Mouse (Mus musculus) embryonic fibroblast, embryonic 13.5 days (primary cell): ENCODE measurements around the gene Zfp90. TPM values are rescaled to one million over a fixed set of nuclear protein-coding genes. Genes with fewer than 3 reads are reported as not detected.

Experiments
- H3K27ac ChIP-seq: 2 replicates; pipeline ENCODE4 v1.5.1; 2012; ENCODE audit warnings: low read length, control low read depth, inconsistent platforms; ENCODE audit not compliant: insufficient read depth
- H3K4me1 ChIP-seq: 2 replicates; pipeline ENCODE4 v1.6.1; 2011; ENCODE audit warnings: low read length; ENCODE audit not compliant: control insufficient read depth, insufficient read depth
- H3K4me3 ChIP-seq: 2 replicates; pipeline ENCODE4 v1.5.1; 2011; ENCODE audit warnings: mild to moderate bottlenecking, control low read depth, low read length; ENCODE audit not compliant: insufficient read depth
- CTCF ChIP-seq: IDR thresholded peaks from 2 replicates; pipeline ENCODE4 v1.5.1; 2011; ENCODE audit warnings: mild to moderate bottlenecking, control low read depth, low read length, moderate library complexity, borderline replicate concordance; ENCODE audit not compliant: insufficient read depth
- POLR2A ChIP-seq: IDR thresholded peaks from 2 replicates; pipeline ENCODE4 v1.6.1; 2011; ENCODE audit warnings: low read depth, mild to moderate bottlenecking, control low read depth, low read length, moderate library complexity
- polyA plus RNA-seq: library from polyadenylated mRNA; stranded (reverse); fragments of >200 nt; gene quantifications from 2 replicates; pipeline ENCODE4 v1.2.4, GENCODE M21; 2011; ENCODE audit warnings: low read depth; ENCODE audit not compliant: missing spikeins, insufficient read length

The Zfp90 gene
- polyA plus RNA-seq, 1 experiment = 11.7 TPM

DNA sequence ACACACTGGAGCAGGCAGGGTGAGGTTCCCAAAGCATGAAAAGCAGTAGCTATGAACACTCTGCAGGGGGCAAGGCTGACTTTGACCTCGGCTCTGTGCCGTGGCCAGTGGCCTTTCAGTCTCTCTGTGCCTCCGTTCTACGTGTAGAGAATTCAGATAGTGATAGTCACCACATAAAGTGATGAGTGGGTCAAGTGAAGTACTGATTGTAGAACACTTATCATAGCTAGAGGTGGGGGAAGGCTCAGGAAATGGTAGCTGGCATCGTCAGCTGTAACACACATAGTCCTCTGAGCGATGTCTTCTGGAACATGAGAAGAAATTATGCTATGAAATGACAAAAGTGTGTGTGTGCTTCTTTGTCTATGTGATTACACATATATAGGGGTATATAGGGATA is 48.7 kb downstream of the Zfp90 start:
- Histone ChIP-seq H3K27ac (no peak overlapping the region), H3K4me1 (no peaks in the 10 kb centered on the region), H3K4me3 (no peak overlapping the region)
- TF ChIP-seq POLR2A (no peak), CTCF (no peak)

DNA sequence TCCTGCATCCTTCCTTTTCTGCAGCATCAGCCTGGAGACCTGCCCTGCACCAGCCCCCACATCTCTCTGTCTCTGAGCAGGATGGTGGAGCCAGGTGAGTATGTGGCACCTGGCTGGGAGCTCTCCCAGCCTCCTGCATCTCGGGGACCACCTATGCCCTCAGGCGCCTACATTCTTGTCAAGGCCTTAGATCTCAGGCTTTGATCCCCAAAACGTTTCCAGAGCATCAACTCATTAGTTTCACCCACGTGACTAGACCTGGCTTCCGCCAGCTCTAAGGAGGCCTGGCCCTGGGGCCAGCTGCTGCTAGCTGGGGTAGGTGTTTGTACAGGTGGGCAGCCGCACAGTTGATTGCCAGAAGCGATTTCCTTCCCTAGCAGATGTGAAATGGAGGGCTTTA is 54.4 kb downstream of the Zfp90 start:
- no peaks in the 10 kb centered on the region for H3K4me1 ChIP-seq
- TF ChIP-seq CTCF = no peak
- no peak for TF ChIP-seq POLR2A

DNA sequence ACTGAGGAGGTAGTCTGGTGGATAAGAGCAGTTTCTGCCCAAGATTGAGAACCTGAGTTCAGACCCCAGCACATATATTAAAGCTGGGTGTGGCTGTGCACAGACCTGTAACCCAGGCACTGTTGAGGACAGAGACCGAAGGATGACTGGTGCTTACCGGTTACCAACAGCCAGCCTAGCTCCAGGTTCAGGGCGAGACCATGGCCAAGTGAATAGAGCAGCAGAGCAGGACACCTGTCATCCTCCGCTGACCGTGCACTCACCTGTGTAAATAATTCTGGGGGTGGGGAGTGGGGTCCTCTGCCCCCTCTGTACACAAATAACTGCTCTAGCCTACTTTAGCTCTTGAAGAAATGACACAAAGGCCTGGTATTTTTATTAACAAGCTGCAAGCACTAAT is 58.9 kb downstream of the Zfp90 start:
- Histone ChIP-seq H3K4me3 (no peak overlapping the region), H3K4me1 (no peaks in the 10 kb centered on the region), H3K27ac (no peak overlapping the region)
- no peak for TF ChIP-seq CTCF
- TF ChIP-seq POLR2A = no peak

More for the DNA sequence above, 54.4 kb downstream of the Zfp90 start:
- H3K27ac ChIP-seq = no peak overlapping the region
- H3K4me3 ChIP-seq = no peak overlapping the region

Other genes with a start within 250 kb of the Zfp90 start
- 57.4 and 59.3 TPM in 2 replicates for gene Slc7a6, start 246.5 kb upstream of the Zfp90 start, polyA plus RNA-seq
- gene Slc7a6os, start 204.4 kb upstream of the Zfp90 start, polyA plus RNA-seq = 31.1 and 34.0 TPM in 2 replicates
- 33.6 and 40.3 TPM in 2 replicates for gene Prmt7, start 204.4 kb upstream of the Zfp90 start, polyA plus RNA-seq
- 0.37 and 0.89 TPM in 2 replicates for gene Smpd3, start 77.3 kb upstream of the Zfp90 start, polyA plus RNA-seq
- gene 6030452D12Rik, start 85.2 kb downstream of the Zfp90 start, polyA plus RNA-seq = not detected in 2 replicates
- gene Cdh3, start 95.6 kb downstream of the Zfp90 start, polyA plus RNA-seq = 49.9 and 70.2 TPM in 2 replicates
- 21.2 and 22.4 TPM in 2 replicates for gene Gm10073, start 158.1 kb downstream of the Zfp90 start, polyA plus RNA-seq
- gene Cdh1, start 188.0 kb downstream of the Zfp90 start, polyA plus RNA-seq = not detected in 2 replicates